Mouse (Mus musculus): ENCODE data around the gene Ankrd44. TPM values are rescaled to one million over a fixed set of nuclear protein-coding genes. Genes with fewer than 3 reads are reported as not detected.
A peak's percentile ranks its signal among the peaks of the same experiment; 100 is the strongest.

Gene Ankrd44
- polyA plus RNA-seq, 1 experiment from 2014 or later, result 29.9 TPM

- no peak for ATAC-seq
- 87% methylated on average over 5 of the region's 5 CpGs for WGBS
Observed at GRCm38 (mm10) chr1:54740936-54741335, 185.3 kb downstream of the Ankrd44 start.

DNA sequence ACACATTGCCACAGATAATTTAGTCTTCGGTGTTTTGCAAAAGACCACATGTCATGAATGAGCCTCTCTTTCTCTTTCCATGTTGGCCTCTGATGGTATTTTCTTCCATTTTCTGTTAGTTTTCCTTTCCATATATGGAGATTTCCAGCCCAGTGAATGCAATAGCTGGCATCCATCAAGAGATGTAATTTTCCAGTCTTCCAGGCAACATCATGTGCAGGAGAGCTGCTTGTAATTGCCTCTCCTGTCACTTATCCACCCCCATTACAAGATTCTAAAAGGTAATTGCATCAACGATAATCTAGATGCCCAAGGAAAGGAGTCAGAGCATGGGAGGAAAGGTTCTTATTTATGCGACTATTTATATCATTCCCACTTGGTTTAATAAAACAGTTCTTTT, 188.7 kb downstream of the Ankrd44 start:
- Histone ChIP-seq H3K27ac (ENCODE audit: low read length) (peak overlapping the region; percentile 29; the same call in 1 of the 2 replicates), H3K27me3 (ENCODE audit: control insufficient read depth, insufficient read depth, low read depth, low read length) (no peaks in the 10 kb centered on the region), H3K4me1 (ENCODE audit: control insufficient read depth, insufficient read depth, low read length) (peaks cover 21% of the 10 kb centered on the region), H3K9me3 (replicated peaks; ENCODE audit: control insufficient read depth, low read length, poor library complexity, severe bottlenecking) (no peaks in the 10 kb centered on the region), H3K4me2 (ENCODE audit: low read length) (no peak overlapping the region), H3K4me3 (ENCODE audit: low read depth, low read length) (no peak overlapping the region), H3K9ac (ENCODE audit: low read depth, low read length) (no peak overlapping the region), H3K36me3 (ENCODE audit: control insufficient read depth, insufficient read depth, low read length) (no peaks in the 10 kb centered on the region)
- ATAC-seq, result no peak
- 67% methylated on average over 3 of the region's 3 CpGs for WGBS

More at GRCm38 (mm10) chr1:54740936-54741335, 185.3 kb downstream of the Ankrd44 start:
- no peaks in the 10 kb centered on the region for H3K27me3 ChIP-seq (ENCODE audit: control insufficient read depth, insufficient read depth, low read depth, low read length)
- H3K27ac ChIP-seq (ENCODE audit: low read length), result no peak overlapping the region
- H3K4me3 ChIP-seq (ENCODE audit: low read depth, low read length), result no peak overlapping the region
- H3K36me3 ChIP-seq (ENCODE audit: control insufficient read depth, insufficient read depth, low read length), result no peaks in the 10 kb centered on the region
- no peak overlapping the region for H3K4me2 ChIP-seq (ENCODE audit: low read length)
- no peaks in the 10 kb centered on the region for H3K9me3 ChIP-seq (replicated peaks; ENCODE audit: control insufficient read depth, low read length, poor library complexity, severe bottlenecking)
- H3K9ac ChIP-seq (ENCODE audit: low read depth, low read length), result no peak overlapping the region
- H3K4me1 ChIP-seq (ENCODE audit: control insufficient read depth, insufficient read depth, low read length), result peaks cover 2% of the 10 kb centered on the region; the same call in 1 of the 2 replicates

GRCm38 (mm10) chr1:54734917-54735664, 191.1 kb downstream of the Ankrd44 start:
- Histone ChIP-seq H3K4me3 (ENCODE audit: low read depth, low read length) (no peak overlapping the region), H3K27ac (ENCODE audit: low read length) (peak overlapping the region; percentile 80), H3K4me1 (ENCODE audit: control insufficient read depth, insufficient read depth, low read length) (peaks cover 21% of the 10 kb centered on the region), H3K9ac (ENCODE audit: low read depth, low read length) (no peak overlapping the region), H3K4me2 (ENCODE audit: low read length) (peak overlapping the region; percentile 32; the same call in 1 of the 2 replicates), H3K36me3 (ENCODE audit: control insufficient read depth, insufficient read depth, low read length) (no peaks in the 10 kb centered on the region), H3K9me3 (replicated peaks; ENCODE audit: control insufficient read depth, low read length, poor library complexity, severe bottlenecking) (no peaks in the 10 kb centered on the region), H3K27me3 (ENCODE audit: control insufficient read depth, insufficient read depth, low read depth, low read length) (no peaks in the 10 kb centered on the region)
- peak; percentile 69 for ATAC-seq
- WGBS, result 37% methylated on average over 17 of the region's 17 CpGs

DNA sequence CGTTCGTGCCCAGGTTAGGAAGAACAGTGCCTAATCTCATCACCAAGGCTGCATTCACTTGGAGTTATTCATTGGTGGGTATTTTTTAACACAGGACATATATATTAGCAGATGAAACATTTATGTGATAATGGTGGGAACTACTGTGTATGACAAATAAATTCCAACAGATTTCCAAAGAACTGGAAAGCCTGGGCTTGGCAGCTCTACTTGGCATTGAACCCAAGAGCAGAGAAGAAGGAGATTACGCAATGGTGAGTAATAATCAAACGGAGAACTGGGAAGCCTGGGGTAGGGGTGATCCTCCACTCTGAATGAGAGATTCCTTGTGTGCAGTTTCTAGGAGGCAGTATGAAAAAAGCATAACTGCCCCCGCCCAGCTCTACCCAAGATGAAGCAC, 196.9 kb downstream of the Ankrd44 start:
- no peak overlapping the region for H3K27ac ChIP-seq (ENCODE audit: low read length)
- H3K9me3 ChIP-seq (replicated peaks; ENCODE audit: control insufficient read depth, low read length, poor library complexity, severe bottlenecking), result no peaks in the 10 kb centered on the region
- H3K27me3 ChIP-seq (ENCODE audit: control insufficient read depth, insufficient read depth, low read depth, low read length), result no peaks in the 10 kb centered on the region
- H3K9ac ChIP-seq (ENCODE audit: low read depth, low read length), result no peak overlapping the region
- H3K4me1 ChIP-seq (ENCODE audit: control insufficient read depth, insufficient read depth, low read length), result peaks cover 5% of the 10 kb centered on the region; the same call in 1 of the 2 replicates
- H3K4me2 ChIP-seq (ENCODE audit: low read length), result no peak overlapping the region
- H3K4me3 ChIP-seq (ENCODE audit: low read depth, low read length), result no peak overlapping the region
- 97% methylated on average over 5 of the region's 5 CpGs for WGBS
- H3K36me3 ChIP-seq (ENCODE audit: control insufficient read depth, insufficient read depth, low read length), result 0 out of 2 replicates have a peak, but pooled peaks cover 2% of the 10 kb centered on the region
- ATAC-seq, result no peak

DNA sequence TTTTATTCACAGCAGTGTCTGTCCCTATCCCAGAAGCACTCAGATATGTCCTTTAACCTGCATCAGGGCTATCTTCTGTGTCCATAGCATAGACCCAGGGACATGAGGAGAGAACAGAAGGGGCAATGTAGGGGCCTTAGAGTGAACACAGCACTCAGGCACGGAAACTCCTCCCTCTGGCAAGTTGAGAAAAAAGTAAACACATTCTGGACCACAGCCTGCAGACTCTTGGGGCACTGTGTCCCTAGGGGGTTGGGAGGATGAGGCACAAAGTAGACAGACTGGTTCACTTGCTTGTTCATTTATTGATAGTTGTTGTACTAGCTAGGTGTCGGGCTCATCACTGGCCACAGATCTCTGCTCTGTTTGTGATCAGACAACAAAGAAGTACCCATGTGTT, 199.6 kb downstream of the Ankrd44 start:
- H3K4me3 ChIP-seq (ENCODE audit: low read depth, low read length), result no peak overlapping the region
- no peaks in the 10 kb centered on the region for H3K4me1 ChIP-seq (ENCODE audit: control insufficient read depth, insufficient read depth, low read length)
- H3K4me2 ChIP-seq (ENCODE audit: low read length), result no peak overlapping the region
- 0 out of 2 replicates have a peak, but pooled peaks cover 4% of the 10 kb centered on the region for H3K36me3 ChIP-seq (ENCODE audit: control insufficient read depth, insufficient read depth, low read length)
- WGBS, result 75% methylated on average over 2 of the region's 2 CpGs
- H3K9me3 ChIP-seq (replicated peaks; ENCODE audit: control insufficient read depth, low read length, poor library complexity, severe bottlenecking), result no peaks in the 10 kb centered on the region
- no peak overlapping the region for H3K9ac ChIP-seq (ENCODE audit: low read depth, low read length)
- H3K27ac ChIP-seq (ENCODE audit: low read length), result no peak overlapping the region
- H3K27me3 ChIP-seq (ENCODE audit: control insufficient read depth, insufficient read depth, low read depth, low read length), result no peaks in the 10 kb centered on the region
- no peak for ATAC-seq

- Histone ChIP-seq H3K27me3 (ENCODE audit: control insufficient read depth, insufficient read depth, low read depth, low read length) (no peaks in the 10 kb centered on the region), H3K4me3 (ENCODE audit: low read depth, low read length) (no peak overlapping the region), H3K9me3 (replicated peaks; ENCODE audit: control insufficient read depth, low read length, poor library complexity, severe bottlenecking) (no peaks in the 10 kb centered on the region), H3K4me2 (ENCODE audit: low read length) (no peak overlapping the region), H3K36me3 (ENCODE audit: control insufficient read depth, insufficient read depth, low read length) (no peaks in the 10 kb centered on the region), H3K9ac (ENCODE audit: low read depth, low read length) (no peak overlapping the region), H3K4me1 (ENCODE audit: control insufficient read depth, insufficient read depth, low read length) (no peaks in the 10 kb centered on the region), H3K27ac (ENCODE audit: low read length) (no peak overlapping the region)
- WGBS, result 91% methylated on average over 6 of the region's 6 CpGs
- ATAC-seq, result no peak
Observed at GRCm38 (mm10) chr1:54716921-54717320, 209.3 kb downstream of the Ankrd44 start.

GRCm38 (mm10) chr1:54715061-54715760, 211.0 kb downstream of the Ankrd44 start:
- H3K27ac ChIP-seq (ENCODE audit: low read length), result 0 out of 2 replicates have a peak overlapping the region, but pooled peaks have one; percentile 20
- ATAC-seq, result no peak; the same call in 1 of the 2 replicates
- no peaks in the 10 kb centered on the region for H3K4me1 ChIP-seq (ENCODE audit: control insufficient read depth, insufficient read depth, low read length)
- 59% methylated on average over 8 of the region's 8 CpGs for WGBS
- H3K9ac ChIP-seq (ENCODE audit: low read depth, low read length), result no peak overlapping the region
- no peaks in the 10 kb centered on the region for H3K27me3 ChIP-seq (ENCODE audit: control insufficient read depth, insufficient read depth, low read depth, low read length)
- no peaks in the 10 kb centered on the region for H3K36me3 ChIP-seq (ENCODE audit: control insufficient read depth, insufficient read depth, low read length)
- no peaks in the 10 kb centered on the region for H3K9me3 ChIP-seq (replicated peaks; ENCODE audit: control insufficient read depth, low read length, poor library complexity, severe bottlenecking)
- no peak overlapping the region for H3K4me2 ChIP-seq (ENCODE audit: low read length)
- H3K4me3 ChIP-seq (ENCODE audit: low read depth, low read length), result no peak overlapping the region

DNA sequence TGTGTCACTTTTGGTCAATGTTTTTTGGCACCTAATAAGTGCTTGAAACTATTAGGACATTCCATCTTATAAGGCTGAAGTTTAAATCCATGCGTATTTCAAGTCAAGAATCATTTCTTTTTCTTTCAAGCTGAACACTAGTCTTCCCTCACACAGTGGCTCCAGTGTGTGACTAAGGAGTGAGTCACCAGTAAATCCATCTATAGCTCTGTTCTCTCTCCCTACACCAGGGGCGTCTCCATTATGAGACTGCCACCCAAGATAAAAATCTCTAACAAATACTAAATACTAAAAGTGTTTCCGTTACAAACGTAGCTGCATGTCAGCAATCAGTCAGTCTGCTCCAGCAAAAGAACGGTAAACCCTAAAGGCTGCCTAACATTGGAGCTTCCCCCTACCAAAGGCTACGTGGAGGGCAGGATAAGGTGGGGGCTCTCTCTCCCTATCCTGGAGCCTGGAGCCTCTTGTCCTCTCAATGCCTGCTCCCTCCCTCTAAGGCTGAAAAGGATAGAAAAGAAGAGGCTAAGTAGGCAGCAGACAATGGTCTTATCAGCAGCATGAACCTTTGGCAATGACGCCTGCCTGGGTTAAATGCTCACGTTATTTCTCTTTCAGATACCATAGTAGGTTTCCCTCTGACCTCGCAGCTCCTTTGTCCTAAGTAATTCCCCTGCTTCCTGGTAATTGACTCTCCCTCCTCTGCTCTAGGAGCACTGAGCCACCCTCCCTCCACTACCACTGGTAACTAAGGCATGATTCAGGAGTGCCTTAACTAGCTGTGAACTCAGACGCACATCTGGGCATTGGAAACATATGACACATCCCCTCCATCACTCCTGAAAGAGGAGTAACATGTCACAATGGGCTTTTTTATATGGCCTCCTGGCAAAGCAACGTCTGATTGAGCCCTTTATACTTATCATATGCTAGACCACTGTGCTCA, 212.7 kb downstream of the Ankrd44 start:
- Histone ChIP-seq H3K9me3 (replicated peaks; ENCODE audit: control insufficient read depth, low read length, poor library complexity, severe bottlenecking) (no peaks in the 10 kb centered on the region), H3K27ac (ENCODE audit: low read length) (no peak overlapping the region), H3K4me1 (ENCODE audit: control insufficient read depth, insufficient read depth, low read length) (no peaks in the 10 kb centered on the region), H3K9ac (ENCODE audit: low read depth, low read length) (no peak overlapping the region), H3K4me3 (ENCODE audit: low read depth, low read length) (no peak overlapping the region), H3K4me2 (ENCODE audit: low read length) (no peak overlapping the region), H3K36me3 (ENCODE audit: control insufficient read depth, insufficient read depth, low read length) (no peaks in the 10 kb centered on the region), H3K27me3 (ENCODE audit: control insufficient read depth, insufficient read depth, low read depth, low read length) (no peaks in the 10 kb centered on the region)
- WGBS, result 53% methylated on average over 11 of the region's 11 CpGs
- ATAC-seq, result peak; percentile 44; the same call in 1 of the 2 replicates
